Mouse (Mus musculus): ENCODE results near the gene Pcyt1a. TPM values are rescaled to one million over a fixed set of nuclear protein-coding genes. Genes with fewer than 3 reads are reported as not detected.

Gene Pcyt1a
- polyA plus RNA-seq, 1 experiment: 27.0 TPM

DNA sequence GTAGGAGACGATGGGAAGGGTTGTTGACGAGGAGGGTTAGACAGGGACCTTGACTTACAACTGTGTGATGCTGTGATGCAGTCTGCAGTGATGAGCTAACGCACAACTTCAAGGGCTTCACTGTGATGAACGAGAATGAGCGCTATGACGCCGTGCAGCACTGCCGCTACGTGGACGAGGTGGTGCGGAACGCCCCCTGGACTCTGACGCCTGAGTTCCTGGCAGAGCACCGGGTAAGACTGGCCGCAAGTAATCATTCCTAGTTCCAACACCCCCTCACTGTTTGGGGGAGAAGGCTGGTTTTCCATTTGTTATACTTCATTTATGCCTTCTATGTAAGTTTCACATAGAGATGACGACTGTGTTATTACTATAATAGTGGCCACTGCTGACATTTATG, 32.2 kb downstream of the Pcyt1a start:
- no peaks in the 10 kb centered on the region for H3K4me1 ChIP-seq (ENCODE audit: control insufficient read depth, insufficient read depth, low read length)
- H3K27ac ChIP-seq (ENCODE audit: insufficient read depth, low read length): no peak overlapping the region
- H3K4me3 ChIP-seq (ENCODE audit: insufficient read depth, low read length): no peak overlapping the region
- TF ChIP-seq CTCF (IDR thresholded peaks at IDR 0.05; ENCODE audit: extremely low read depth, insufficient read depth, low read length) (no peak), POLR2A (IDR thresholded peaks at IDR 0.05; ENCODE audit: extremely low read depth, insufficient read depth, low read length) (no peak)

DNA sequence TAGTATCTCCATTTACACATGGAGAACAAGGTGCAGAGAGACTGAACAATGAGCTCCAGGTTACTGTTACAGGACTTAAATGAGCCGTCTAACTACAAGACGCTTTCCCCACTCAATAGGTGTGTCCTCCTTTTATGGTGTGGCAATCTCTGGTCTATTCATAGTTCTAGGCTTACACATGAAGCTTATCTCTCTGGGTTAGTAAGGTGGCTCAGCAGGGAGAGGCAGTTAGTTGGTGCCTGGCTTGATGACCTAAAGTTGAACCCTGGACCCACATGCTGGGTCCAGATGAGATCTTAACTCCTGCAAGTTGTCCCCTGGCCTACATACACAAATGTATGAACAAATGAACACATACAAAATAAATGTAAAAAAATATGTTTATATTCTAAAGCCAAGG, 32.7 kb downstream of the Pcyt1a start:
- Histone ChIP-seq H3K4me3 (ENCODE audit: insufficient read depth, low read length) (no peak overlapping the region), H3K4me1 (ENCODE audit: control insufficient read depth, insufficient read depth, low read length) (no peaks in the 10 kb centered on the region), H3K27ac (ENCODE audit: insufficient read depth, low read length) (no peak overlapping the region)
- no peak for TF ChIP-seq CTCF (IDR thresholded peaks at IDR 0.05; ENCODE audit: extremely low read depth, insufficient read depth, low read length)

GRCm38 (mm10) chr16:32464908-32465307, 34.2 kb downstream of the Pcyt1a start:
- no peak overlapping the region for H3K4me3 ChIP-seq (ENCODE audit: insufficient read depth, low read length)
- no peak for TF ChIP-seq POLR2A (IDR thresholded peaks at IDR 0.05; ENCODE audit: extremely low read depth, insufficient read depth, low read length)
- TF ChIP-seq CTCF (IDR thresholded peaks at IDR 0.05; ENCODE audit: extremely low read depth, insufficient read depth, low read length): no peak
- H3K27ac ChIP-seq (ENCODE audit: insufficient read depth, low read length): no peak overlapping the region
- H3K4me1 ChIP-seq (ENCODE audit: control insufficient read depth, insufficient read depth, low read length): no peaks in the 10 kb centered on the region

DNA sequence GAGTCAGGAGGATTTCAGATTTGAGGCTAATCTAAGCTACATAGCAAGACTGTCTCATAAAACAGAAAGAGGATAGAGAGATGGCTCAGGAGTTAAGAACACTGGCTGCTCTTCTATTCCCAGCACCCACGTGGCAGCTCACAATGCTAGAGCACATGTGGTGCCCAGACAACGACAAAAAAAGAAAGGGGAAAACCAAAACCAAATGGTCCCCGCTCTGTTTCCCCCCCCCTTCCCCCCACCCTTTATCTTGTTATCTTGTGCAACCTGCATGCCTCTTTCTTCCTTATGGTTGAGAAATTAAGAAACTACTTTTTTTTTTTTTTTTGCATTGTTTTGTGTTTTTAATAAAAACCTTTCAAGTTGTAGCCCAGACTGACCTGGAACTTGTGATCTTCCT, 37.8 kb downstream of the Pcyt1a start:
- Histone ChIP-seq H3K4me3 (ENCODE audit: insufficient read depth, low read length) (no peak overlapping the region), H3K4me1 (ENCODE audit: control insufficient read depth, insufficient read depth, low read length) (no peaks in the 10 kb centered on the region), H3K27ac (ENCODE audit: insufficient read depth, low read length) (no peak overlapping the region)
- TF ChIP-seq CTCF (IDR thresholded peaks at IDR 0.05; ENCODE audit: extremely low read depth, insufficient read depth, low read length) (no peak), POLR2A (IDR thresholded peaks at IDR 0.05; ENCODE audit: extremely low read depth, insufficient read depth, low read length) (no peak)

- TF ChIP-seq POLR2A (IDR thresholded peaks at IDR 0.05; ENCODE audit: extremely low read depth, insufficient read depth, low read length): no peak
- TF ChIP-seq CTCF (IDR thresholded peaks at IDR 0.05; ENCODE audit: extremely low read depth, insufficient read depth, low read length): no peak
Observed at GRCm38 (mm10) chr16:32469404-32470105, 38.8 kb downstream of the Pcyt1a start.

GRCm38 (mm10) chr16:32472276-32473015, 41.7 kb downstream of the Pcyt1a start:
- no peaks in the 10 kb centered on the region for H3K4me1 ChIP-seq (ENCODE audit: control insufficient read depth, insufficient read depth, low read length)
- H3K27ac ChIP-seq (ENCODE audit: insufficient read depth, low read length): peak overlapping the region; percentile 79; the same call in 1 of the 2 replicates
- no peak overlapping the region for H3K4me3 ChIP-seq (ENCODE audit: insufficient read depth, low read length)
- TF ChIP-seq POLR2A (IDR thresholded peaks at IDR 0.05; ENCODE audit: extremely low read depth, insufficient read depth, low read length) (no peak), CTCF (IDR thresholded peaks at IDR 0.05; ENCODE audit: extremely low read depth, insufficient read depth, low read length) (no peak)

More at GRCm38 (mm10) chr16:32469404-32470105, 38.8 kb downstream of the Pcyt1a start:
- no peak overlapping the region for H3K27ac ChIP-seq (ENCODE audit: insufficient read depth, low read length)
- H3K4me3 ChIP-seq (ENCODE audit: insufficient read depth, low read length): no peak overlapping the region
- no peaks in the 10 kb centered on the region for H3K4me1 ChIP-seq (ENCODE audit: control insufficient read depth, insufficient read depth, low read length)

DNA sequence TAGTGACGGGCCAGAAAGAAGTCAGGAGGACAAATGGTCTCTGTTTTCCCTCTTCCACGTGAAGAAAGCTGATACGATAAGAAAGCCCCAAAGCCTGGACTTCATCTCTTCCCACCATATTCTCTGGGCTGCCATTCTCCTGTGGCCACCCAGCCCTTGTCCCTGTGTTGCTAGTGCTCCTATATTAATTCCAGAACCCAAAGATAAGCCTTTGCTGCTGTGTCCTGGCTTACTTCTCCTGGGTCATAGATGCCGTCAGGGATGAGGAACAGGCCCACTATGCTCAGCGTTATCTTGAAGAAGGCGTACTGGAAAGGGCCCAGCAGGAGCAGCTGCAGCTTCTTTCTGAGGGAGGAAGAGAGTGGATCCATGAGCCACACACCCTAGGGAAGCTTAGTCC, 46.6 kb downstream of the Pcyt1a start:
- no peak overlapping the region for H3K27ac ChIP-seq (ENCODE audit: insufficient read depth, low read length)
- no peak for TF ChIP-seq POLR2A (IDR thresholded peaks at IDR 0.05; ENCODE audit: extremely low read depth, insufficient read depth, low read length)
- TF ChIP-seq CTCF (IDR thresholded peaks at IDR 0.05; ENCODE audit: extremely low read depth, insufficient read depth, low read length): no peak
- no peak overlapping the region for H3K4me3 ChIP-seq (ENCODE audit: insufficient read depth, low read length)
- H3K4me1 ChIP-seq (ENCODE audit: control insufficient read depth, insufficient read depth, low read length): no peaks in the 10 kb centered on the region

DNA sequence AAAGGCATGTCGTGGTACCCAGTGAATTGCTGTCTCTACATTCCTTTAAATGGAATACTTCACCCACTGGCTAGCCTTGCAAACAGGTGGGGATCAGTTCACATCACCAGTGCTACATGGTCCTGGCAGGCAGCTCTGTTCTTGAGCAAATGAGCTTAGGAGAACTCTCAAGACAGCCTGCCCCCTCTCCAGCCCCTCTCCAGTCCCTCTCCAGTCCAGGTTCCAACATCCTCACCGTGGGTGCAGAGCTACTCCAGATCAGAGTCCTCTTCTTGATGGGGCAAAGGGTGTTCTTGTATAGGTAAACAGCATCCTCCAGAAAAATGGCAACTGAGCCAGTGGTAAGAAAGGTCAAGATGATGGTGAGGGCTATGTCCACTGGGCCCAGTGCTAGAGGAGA, 48.7 kb downstream of the Pcyt1a start:
- no peaks in the 10 kb centered on the region for H3K4me1 ChIP-seq (ENCODE audit: control insufficient read depth, insufficient read depth, low read length)
- TF ChIP-seq CTCF (IDR thresholded peaks at IDR 0.05; ENCODE audit: extremely low read depth, insufficient read depth, low read length): no peak
- TF ChIP-seq POLR2A (IDR thresholded peaks at IDR 0.05; ENCODE audit: extremely low read depth, insufficient read depth, low read length): no peak
- no peak overlapping the region for H3K27ac ChIP-seq (ENCODE audit: insufficient read depth, low read length)
- H3K4me3 ChIP-seq (ENCODE audit: insufficient read depth, low read length): no peak overlapping the region

DNA sequence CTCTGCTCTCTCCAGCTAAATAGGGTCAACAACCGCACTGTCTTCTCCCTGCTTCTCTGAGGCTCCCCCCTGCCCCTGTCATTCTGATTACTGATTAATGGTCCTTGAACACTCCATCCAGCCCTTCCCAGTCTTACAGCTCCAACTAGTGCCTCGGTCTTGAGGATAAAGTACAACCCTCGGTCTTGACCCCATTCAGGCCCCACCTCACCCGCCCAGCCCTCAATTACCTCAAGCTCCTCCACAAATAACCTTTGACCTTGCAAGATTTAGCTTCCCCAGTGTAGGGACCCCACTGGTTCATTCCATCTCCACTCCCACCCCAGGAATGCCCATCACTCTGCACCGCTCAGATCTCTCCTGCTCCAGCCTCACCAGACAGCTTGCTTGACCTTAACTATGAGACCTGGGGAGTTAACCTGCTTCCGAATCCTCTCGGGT, 53.7 kb downstream of the Pcyt1a start:
- no peaks in the 10 kb centered on the region for H3K4me1 ChIP-seq (ENCODE audit: control insufficient read depth, insufficient read depth, low read length)
- H3K4me3 ChIP-seq (ENCODE audit: insufficient read depth, low read length): no peak overlapping the region
- TF ChIP-seq CTCF (IDR thresholded peaks at IDR 0.05; ENCODE audit: extremely low read depth, insufficient read depth, low read length) (no peak), POLR2A (IDR thresholded peaks at IDR 0.05; ENCODE audit: extremely low read depth, insufficient read depth, low read length) (no peak)
- no peak overlapping the region for H3K27ac ChIP-seq (ENCODE audit: insufficient read depth, low read length)

- Histone ChIP-seq H3K4me3 (ENCODE audit: insufficient read depth, low read length) (no peak overlapping the region), H3K4me1 (ENCODE audit: control insufficient read depth, insufficient read depth, low read length) (no peaks in the 10 kb centered on the region), H3K27ac (ENCODE audit: insufficient read depth, low read length) (no peak overlapping the region)
- TF ChIP-seq POLR2A (IDR thresholded peaks at IDR 0.05; ENCODE audit: extremely low read depth, insufficient read depth, low read length) (no peak), CTCF (IDR thresholded peaks at IDR 0.05; ENCODE audit: extremely low read depth, insufficient read depth, low read length) (no peak)
Observed at GRCm38 (mm10) chr16:32485209-32485608, 54.5 kb downstream of the Pcyt1a start.

All from cortical plate, adult 2 months (tissue).